ENCODE assay signal across 3 mouse cellular contexts in genomic region chr4:57888978-57889377, GRCm38 (mm10). TPM values are rescaled to one million over a fixed set of nuclear protein-coding genes. Genes with fewer than 3 reads are reported as not detected.
"Had no signal": no experiment of that assay in that cellular context is flagged by ENCODE, and none has a peak within 500 bp of the region (broad histone marks: within the 10 kb centered on the region; RNA-seq: fewer than 3 reads in every experiment).

No protein-coding gene starts in this region.

RNA-seq across cellular contexts. Expression of gene D630039A03Rik, which starts 27.1 kb away (rescaled TPM):
- polyA plus RNA-seq: macrophage; midbrain, embryonic 13.5 days; midbrain, embryonic 16.5 days had no signal
